Comparison of ENCODE assay signal across 17 mouse cellular contexts in the genomic region with DNA sequence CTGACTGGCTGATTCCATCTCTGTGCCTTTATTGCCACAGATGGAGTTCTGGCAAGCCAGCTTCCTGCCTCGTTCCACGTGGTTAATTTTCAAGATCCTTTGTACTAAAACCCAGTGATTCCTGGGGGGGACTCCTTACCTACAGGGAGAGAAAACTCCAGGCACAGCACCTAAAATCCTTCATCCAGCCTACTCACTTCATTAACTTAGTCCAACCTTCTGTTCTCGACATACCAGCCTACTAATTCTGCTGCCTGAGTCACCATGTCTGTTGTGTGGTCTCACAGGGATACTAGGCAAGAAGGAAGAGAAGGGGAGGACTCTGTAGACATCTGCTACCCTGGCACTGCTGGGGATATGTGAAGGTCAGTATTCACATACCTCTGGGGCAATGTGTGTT.
A peak's percentile ranks its signal among the peaks of the same experiment; 100 is the strongest.
DNase-seq lines count a peak whose midpoint lies in the region; ATAC-seq lines count a peak whose summit lies in the region.
"Had no signal": no experiment of that assay in that cellular context is flagged by ENCODE, and none has a peak within 500 bp of the region (broad histone marks: within the 10 kb centered on the region; RNA-seq: fewer than 3 reads in every experiment).

No protein-coding gene starts in this region.

- peak; percentile 59; the same call in 1 of the 2 replicates for ATAC-seq in frontal cortex, adult (ENCODE audit: low TSS enrichment)
- no peak for ATAC-seq in cerebellum, adult (ENCODE audit: insufficient number of reproducible peaks, low FRiP score, low TSS enrichment)
- ATAC-seq: CD4-positive, CD25-positive, alpha-beta regulatory T cell, adult 4 months; forebrain, embryonic 16.5 days had no signal

- DNase-seq in frontal cortex, postnatal 10 days (ENCODE audit: low spot score in 2 of 2), result no peak
- peak; percentile 34 to 46 for DNase-seq in left cerebral cortex, adult 18-20 months (ENCODE audit: low spot score in 2 of 2)
- DNase-seq in left cerebral cortex, postnatal 4 days, result no peak
- peak; percentile 47 for DNase-seq in right cerebral cortex, postnatal 25 days
- DNase-seq in right cerebral cortex, postnatal 10 days (ENCODE audit: low spot score in 2 of 2), result no peak
- DNase-seq: adrenal gland, postnatal 10 days; B cell, adult 2 months; cerebellum, adult 18-20 months; cerebellum, adult 9-11 months; cerebellum, postnatal 36 days; gastrocnemius, adult 2 months; gastrocnemius, postnatal 25 days; heart, postnatal 4 days had no signal

- intact Hi-C loops in left cerebral cortex, postnatal 4 days (cut with DNase I), result no loop called here

Comparison
In these comparisons a context has a peak if more than half of its experiments do, and no peak if none do; other contexts are left out.
1. DNase-seq: peak in left cerebral cortex, adult 18-20 months (2 of 2) and right cerebral cortex, postnatal 25 days (single experiment); none in frontal cortex, postnatal 10 days (0 of 2), left cerebral cortex, postnatal 4 days (single experiment) and right cerebral cortex, postnatal 10 days (0 of 2).